Mouse (Mus musculus) E14TG2a.4 (cell line): ENCODE measurements around the gene Ralgps1.

Experiments used
- H3K27me3 ChIP-seq: 2 replicates; pipeline ENCODE4 v1.6.1; 2014; ENCODE audit warnings: low read length, control low read depth; ENCODE audit not compliant: insufficient read depth
- H3K36me3 ChIP-seq: 2 replicates; pipeline ENCODE4 v1.6.1; 2014; ENCODE audit warnings: low read length, control low read depth; ENCODE audit not compliant: insufficient read depth
- H3K4me1 ChIP-seq: replicated peaks from 2 replicates; pipeline ENCODE4 v1.6.1; 2014; ENCODE audit warnings: low read depth, low read length, control low read depth
- H3K4me3 ChIP-seq: replicated peaks from 2 replicates; pipeline ENCODE4 v1.5.1; 2014; ENCODE audit warnings: mild to moderate bottlenecking, low read length
- H3K9me3 ChIP-seq: 2 replicates; pipeline ENCODE4 v1.6.1; 2014; ENCODE audit warnings: low read length, control low read depth
- CTCF ChIP-seq: conservative IDR thresholded peaks from 2 replicates; pipeline ENCODE4 v1.5.1; 2014; ENCODE audit warnings: low read length
- NANOG ChIP-seq: IDR thresholded peaks from 2 replicates; pipeline ENCODE4 v1.6.1; 2014; ENCODE audit warnings: borderline replicate concordance, low read length, mixed read lengths
- POU5F1 ChIP-seq: IDR thresholded peaks from 2 replicates; pipeline ENCODE4 v1.6.1; 2014; ENCODE audit warnings: low read length, borderline replicate concordance

Ralgps1 gene

GRCm38 (mm10) chr2:33290491-33290890 is 80.8 kb downstream of the Ralgps1 start:
- no peaks in the 10 kb centered on the region for H3K9me3 ChIP-seq
- peaks cover 17% of the 10 kb centered on the region; the same call in 1 of the 2 replicates for H3K36me3 ChIP-seq
- no peaks in the 10 kb centered on the region for H3K27me3 ChIP-seq
- TF ChIP-seq POU5F1 (no peak), NANOG (no peak), CTCF (no peak)
- no peak overlapping the region for H3K4me3 ChIP-seq
- H3K4me1 ChIP-seq, result no peaks in the 10 kb centered on the region; the same call in 1 of the 2 replicates

GRCm38 (mm10) chr2:33288837-33289236 is 82.4 kb downstream of the Ralgps1 start:
- peaks cover 24% of the 10 kb centered on the region for H3K36me3 ChIP-seq
- no peak overlapping the region for H3K4me3 ChIP-seq
- no peaks in the 10 kb centered on the region; the same call in 1 of the 2 replicates for H3K4me1 ChIP-seq
- no peak for TF ChIP-seq POU5F1
- no peak for TF ChIP-seq NANOG
- TF ChIP-seq CTCF, result no peak
- H3K9me3 ChIP-seq, result no peaks in the 10 kb centered on the region
- H3K27me3 ChIP-seq, result no peaks in the 10 kb centered on the region

DNA sequence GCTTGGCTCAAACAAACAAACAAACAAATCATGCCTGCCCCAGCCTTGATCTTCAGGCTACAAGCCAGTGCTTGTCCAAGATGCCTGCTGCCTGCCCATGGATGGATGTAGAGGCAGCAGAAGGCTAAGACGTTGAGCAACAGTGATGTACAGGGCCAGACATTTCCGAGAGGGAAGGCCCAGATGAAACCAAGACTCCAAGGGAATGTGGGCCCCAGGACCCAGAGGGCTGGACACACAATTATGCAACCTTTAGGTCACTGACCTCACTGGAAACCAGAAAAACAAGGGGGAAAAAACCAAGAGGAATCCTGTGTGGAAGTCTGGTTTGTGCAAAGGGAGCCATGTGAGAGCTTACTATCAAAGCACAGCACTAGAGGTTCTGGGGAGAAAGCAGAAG is 87.6 kb downstream of the Ralgps1 start:
- Histone ChIP-seq H3K4me3 (no peak overlapping the region), H3K27me3 (no peaks in the 10 kb centered on the region), H3K9me3 (no peaks in the 10 kb centered on the region), H3K36me3 (peaks cover 28% of the 10 kb centered on the region), H3K4me1 (peaks cover 9% of the 10 kb centered on the region; the same call in 1 of the 2 replicates)
- TF ChIP-seq CTCF (no peak), POU5F1 (no peak), NANOG (no peak)

DNA sequence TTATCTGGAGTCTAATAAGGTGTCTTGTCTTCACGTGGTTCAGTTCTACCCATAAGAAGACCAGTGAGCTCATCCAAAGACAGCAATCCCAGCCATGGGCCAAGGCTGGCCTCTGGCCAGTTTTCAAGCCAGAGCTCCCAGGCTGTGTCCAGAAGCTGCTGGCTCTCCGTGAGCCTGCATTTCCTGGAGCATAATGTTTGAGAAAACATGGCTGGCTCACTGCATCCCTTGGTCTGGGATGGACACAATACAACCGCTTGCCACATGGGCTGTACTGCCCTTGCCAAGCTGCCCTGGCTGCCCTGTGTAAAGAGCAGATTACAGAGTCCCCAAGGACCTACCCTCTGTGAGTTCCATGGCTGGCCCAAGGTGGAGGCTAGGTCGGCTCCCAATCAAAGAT is 88.4 kb downstream of the Ralgps1 start:
- Histone ChIP-seq H3K9me3 (no peaks in the 10 kb centered on the region), H3K4me1 (peaks cover 9% of the 10 kb centered on the region; the same call in 1 of the 2 replicates), H3K36me3 (peaks cover 28% of the 10 kb centered on the region), H3K27me3 (no peaks in the 10 kb centered on the region), H3K4me3 (no peak overlapping the region)
- TF ChIP-seq CTCF (no peak), NANOG (no peak), POU5F1 (no peak)

GRCm38 (mm10) chr2:33281807-33282206 is 89.5 kb downstream of the Ralgps1 start:
- peaks cover 9% of the 10 kb centered on the region; the same call in 1 of the 2 replicates for H3K4me1 ChIP-seq
- H3K27me3 ChIP-seq, result no peaks in the 10 kb centered on the region
- no peaks in the 10 kb centered on the region for H3K9me3 ChIP-seq
- TF ChIP-seq NANOG (no peak), CTCF (no peak), POU5F1 (no peak)
- no peak overlapping the region for H3K4me3 ChIP-seq
- peaks cover 28% of the 10 kb centered on the region for H3K36me3 ChIP-seq

DNA sequence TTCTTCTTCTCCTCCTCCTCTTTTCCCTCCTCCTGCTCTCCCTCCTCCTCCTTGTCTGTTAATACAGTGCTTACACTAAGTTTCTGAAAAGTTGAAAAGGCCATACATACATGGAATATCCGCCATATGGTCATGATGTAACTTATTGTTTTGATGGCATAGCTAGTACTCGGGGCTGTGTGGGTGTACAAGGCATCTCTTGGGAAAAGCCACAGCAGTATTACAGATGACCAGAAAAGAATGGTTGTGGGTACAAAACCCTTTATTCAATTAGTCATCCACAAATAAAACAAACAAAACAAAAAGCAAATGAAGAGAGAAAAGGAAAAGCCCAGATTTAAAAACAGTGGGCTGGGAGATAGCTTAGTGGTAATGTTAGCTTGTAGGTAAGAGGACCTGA is 90.8 kb downstream of the Ralgps1 start:
- TF ChIP-seq NANOG, result no peak
- no peak for TF ChIP-seq CTCF
- no peak for TF ChIP-seq POU5F1
- H3K4me3 ChIP-seq, result no peak overlapping the region
- H3K36me3 ChIP-seq, result peaks cover 28% of the 10 kb centered on the region
- H3K4me1 ChIP-seq, result peaks cover 9% of the 10 kb centered on the region; the same call in 1 of the 2 replicates
- H3K27me3 ChIP-seq, result no peaks in the 10 kb centered on the region
- H3K9me3 ChIP-seq, result no peaks in the 10 kb centered on the region

GRCm38 (mm10) chr2:33279758-33280157 is 91.5 kb downstream of the Ralgps1 start:
- Histone ChIP-seq H3K36me3 (peaks cover 32% of the 10 kb centered on the region), H3K4me1 (peaks cover 9% of the 10 kb centered on the region; the same call in 1 of the 2 replicates), H3K27me3 (no peaks in the 10 kb centered on the region), H3K4me3 (no peak overlapping the region), H3K9me3 (no peaks in the 10 kb centered on the region)
- no peak for TF ChIP-seq CTCF
- no peak for TF ChIP-seq NANOG
- no peak for TF ChIP-seq POU5F1

GRCm38 (mm10) chr2:33274719-33275490 is 96.4 kb downstream of the Ralgps1 start:
- Histone ChIP-seq H3K9me3 (no peaks in the 10 kb centered on the region), H3K4me3 (no peak overlapping the region), H3K36me3 (peaks cover 18% of the 10 kb centered on the region), H3K4me1 (peaks cover 5% of the 10 kb centered on the region; the same call in 1 of the 2 replicates), H3K27me3 (no peaks in the 10 kb centered on the region)
- TF ChIP-seq CTCF (no peak), POU5F1 (no peak)
